Comparison of ENCODE assay signal across 9 mouse cellular contexts in the genomic region with DNA sequence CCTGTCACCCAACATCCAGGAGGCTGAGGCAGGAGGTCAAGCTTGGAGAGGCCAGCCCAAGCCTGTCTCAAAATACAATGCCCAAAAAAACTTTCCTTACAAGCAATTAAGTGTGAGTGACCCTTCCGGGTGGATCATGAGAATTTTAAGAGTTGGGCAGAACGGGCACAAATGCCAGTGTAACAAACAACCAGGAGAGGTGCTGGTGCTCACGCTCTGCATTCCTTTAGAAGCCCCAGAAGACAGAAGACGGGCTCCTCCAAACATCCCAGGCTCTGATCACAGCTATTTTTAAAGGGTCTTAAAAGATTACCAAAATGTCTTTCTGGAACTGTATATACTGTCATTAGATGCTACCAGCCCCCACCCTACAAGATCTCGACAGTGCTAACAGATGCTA. TPM values are rescaled to one million over a fixed set of nuclear protein-coding genes. Genes with fewer than 3 reads are reported as not detected.
DNase-seq lines count a peak whose midpoint lies in the region; ATAC-seq and TF ChIP-seq lines count a peak whose summit lies in the region.
"Had no signal": no experiment of that assay in that cellular context is flagged by ENCODE, and none has a peak within 500 bp of the region (broad histone marks: within the 10 kb centered on the region; RNA-seq: fewer than 3 reads in every experiment).

No protein-coding gene starts in this region.

- no peaks in the 10 kb centered on the region for H3K36me3 ChIP-seq in forebrain, embryonic 15.5 days
- H3K36me3 ChIP-seq in liver, embryonic 12.5 days, result no peaks in the 10 kb centered on the region

- no peak overlapping the region for H3K9ac ChIP-seq in forebrain, embryonic 15.5 days (replicated peaks)
- peak overlapping the region; percentile 35; the same call in 1 of the 2 replicates for H3K9ac ChIP-seq in liver, embryonic 12.5 days

- no peaks in the 10 kb centered on the region for H3K9me3 ChIP-seq in forebrain, embryonic 15.5 days
- no peaks in the 10 kb centered on the region for H3K9me3 ChIP-seq in liver, embryonic 12.5 days (replicated peaks)

- H3K4me2 ChIP-seq in forebrain, embryonic 15.5 days (replicated peaks), result peak overlapping the region; percentile 77
- H3K4me2 ChIP-seq in liver, embryonic 12.5 days, result peak overlapping the region; percentile 85

- DNase-seq in gastrocnemius, adult 2 months, result no peak
- DNase-seq in gastrocnemius, postnatal 14 days, result no peak
- peak; percentile 61 for DNase-seq in 3T3-L1 (ENCODE audit: low read depth, low spot score)
- no peak for DNase-seq in cerebellum, adult 9-11 months
- no peak for DNase-seq in spleen, postnatal 36 days (ENCODE audit: low spot score in 2 of 2)
- DNase-seq: B cell, adult 2 months had no signal

- H3K27ac ChIP-seq in gastrocnemius, adult 2 months, result peak overlapping the region; percentile 95; the same call in 1 of the 2 replicates
- no peak overlapping the region for H3K27ac ChIP-seq in forebrain, embryonic 15.5 days (replicated peaks)
- H3K27ac ChIP-seq in liver, embryonic 12.5 days, result no peak overlapping the region

- TF ChIP-seq CTCF in gastrocnemius, adult 2 months (IDR thresholded peaks at IDR 0.05), result no peak

- peaks cover 17% of the 10 kb centered on the region for H3K4me1 ChIP-seq in forebrain, embryonic 15.5 days
- peaks cover 29% of the 10 kb centered on the region for H3K4me1 ChIP-seq in liver, embryonic 12.5 days

- ATAC-seq in forebrain, embryonic 15.5 days (replicated peaks), result no peak
- ATAC-seq in liver, embryonic 12.5 days, result no peak
- no peak for ATAC-seq in erythroid progenitor cell, adult 5-6 weeks (replicated peaks; ENCODE audit: low FRiP score, poor library complexity, severe bottlenecking)

- no peaks in the 10 kb centered on the region for H3K27me3 ChIP-seq in forebrain, embryonic 15.5 days
- peaks cover 44% of the 10 kb centered on the region for H3K27me3 ChIP-seq in liver, embryonic 12.5 days (replicated peaks)

- intact Hi-C loops in gastrocnemius, adult 2 months (cut with DNase I), result loop anchor here (5.0 to 10.0 kb wide), 3 partner anchors 91 to 244 kb away; no protein-coding TSS in a partner anchor
- intact Hi-C loops in gastrocnemius, postnatal 14 days (cut with DNase I; ENCODE audit: low total_unique reads), result no loop called here

- peak overlapping the region; percentile 90 for H3K4me3 ChIP-seq in gastrocnemius, adult 2 months
- peak overlapping the region; percentile 82 for H3K4me3 ChIP-seq in forebrain, embryonic 15.5 days
- H3K4me3 ChIP-seq in liver, embryonic 12.5 days, result peak overlapping the region; percentile 70

- 24% methylated on average over 5 of the region's 5 CpGs for WGBS in forebrain, embryonic 15.5 days
- WGBS in liver, embryonic 12.5 days (ENCODE audit: insufficient replicate concordance), result 45% methylated on average over 5 of the region's 5 CpGs

RNA-seq across cellular contexts. Expression of a gene that starts 2.5 kb away (rescaled TPM):
- 10 to 100 TPM; 13.8 to 24.9 TPM for total RNA-seq in gastrocnemius, adult 2 months (2021)
- 10 to 100 TPM; 30.8 to 35.4 TPM for total RNA-seq in gastrocnemius, postnatal 14 days (2021)
- 6.1 and 7.7 TPM in 2 replicates for polyA plus RNA-seq in forebrain, embryonic 15.5 days (2015; fragmentation: Nextera tagmentation; extraction: Ambion mirVana)
- 9.4 and 9.7 TPM in 2 replicates for polyA plus RNA-seq in liver, embryonic 12.5 days (2016; fragmentation: Nextera tagmentation; extraction: Ambion mirVana)
- total RNA-seq in erythroid progenitor cell, adult 5-6 weeks (2015; ENCODE audit: low replicate concordance), result 1.3 and 1.4 TPM in 2 replicates
- 1.3 and 1.8 TPM in 2 replicates for total RNA-seq in erythroid progenitor cell, adult 5-6 weeks (2017; ENCODE audit: low replicate concordance)

Comparison
In these comparisons a context has a peak if more than half of its experiments do, and no peak if none do; other contexts are left out.
1. RNA of a gene that starts 2.5 kb away (total RNA-seq): 30.8 to 35.4 TPM in gastrocnemius, postnatal 14 days and 13.8 to 24.9 TPM in gastrocnemius, adult 2 months; 1.3 to 1.8 TPM in erythroid progenitor cell, adult 5-6 weeks; every median in the first group is over 4 times any median in the second.
2. Peak in every context shown above with its lines, with median percentiles within 50 percentile points of each other: H3K4me3 ChIP-seq.